Mouse (Mus musculus): ENCODE results near the gene Rgs17. TPM values are rescaled to one million over a fixed set of nuclear protein-coding genes. Genes with fewer than 3 reads are reported as not detected.

The Rgs17 gene
- polyA plus RNA-seq, 1 experiment from 2014 or later = 14.7 TPM

- Histone ChIP-seq H3K4me3 (no peak overlapping the region), H3K9me3 (no peaks in the 10 kb centered on the region), H3K27me3 (no peaks in the 10 kb centered on the region), H3K27ac (no peak overlapping the region), H3K9ac (no peak overlapping the region), H3K36me3 (peaks cover 55% of the 10 kb centered on the region), H3K4me2 (no peak overlapping the region), H3K4me1 (replicated peaks) (peaks cover 18% of the 10 kb centered on the region)
- no peak for ATAC-seq (ENCODE audit: low FRiP score)
- WGBS = 96% methylated on average over 3 of the region's 3 CpGs
Measured at GRCm38 (mm10) chr10:5818772-5819171, 103.4 kb downstream of the Rgs17 start.

- Histone ChIP-seq H3K9ac (no peak overlapping the region), H3K4me2 (no peak overlapping the region), H3K4me1 (replicated peaks) (0 out of 2 replicates have a peak, but pooled peaks cover 3% of the 10 kb centered on the region), H3K36me3 (peaks cover 79% of the 10 kb centered on the region), H3K27me3 (no peaks in the 10 kb centered on the region), H3K27ac (no peak overlapping the region), H3K9me3 (no peaks in the 10 kb centered on the region), H3K4me3 (no peak overlapping the region)
- WGBS = 97% methylated on average over 2 of the region's 2 CpGs
- no peak for ATAC-seq (ENCODE audit: low FRiP score)
Measured at GRCm38 (mm10) chr10:5815968-5816367, 106.2 kb downstream of the Rgs17 start.

GRCm38 (mm10) chr10:5813724-5814123 is 108.5 kb downstream of the Rgs17 start:
- H3K27ac ChIP-seq = no peak overlapping the region
- H3K27me3 ChIP-seq = no peaks in the 10 kb centered on the region
- no peak overlapping the region for H3K4me3 ChIP-seq
- 92% methylated on average over 11 of the region's 11 CpGs for WGBS
- no peaks in the 10 kb centered on the region for H3K4me1 ChIP-seq (replicated peaks)
- H3K4me2 ChIP-seq = no peak overlapping the region
- peaks cover 64% of the 10 kb centered on the region for H3K36me3 ChIP-seq
- no peak for ATAC-seq (ENCODE audit: low FRiP score)
- no peak overlapping the region for H3K9ac ChIP-seq
- H3K9me3 ChIP-seq = no peaks in the 10 kb centered on the region

- H3K4me2 ChIP-seq = no peak overlapping the region
- H3K4me1 ChIP-seq (replicated peaks) = peaks cover 22% of the 10 kb centered on the region
- ATAC-seq (ENCODE audit: low FRiP score) = no peak
- H3K27ac ChIP-seq = no peak overlapping the region
- H3K9ac ChIP-seq = no peak overlapping the region
- H3K27me3 ChIP-seq = no peaks in the 10 kb centered on the region
- H3K4me3 ChIP-seq = no peak overlapping the region
- H3K9me3 ChIP-seq = no peaks in the 10 kb centered on the region
- WGBS = 87% methylated on average over 2 of the region's 2 CpGs
- H3K36me3 ChIP-seq = peaks cover 14% of the 10 kb centered on the region
Measured at GRCm38 (mm10) chr10:5807683-5808082, 114.5 kb downstream of the Rgs17 start.

- Histone ChIP-seq H3K27ac (no peak overlapping the region), H3K9ac (no peak overlapping the region), H3K9me3 (no peaks in the 10 kb centered on the region), H3K27me3 (no peaks in the 10 kb centered on the region), H3K4me3 (no peak overlapping the region), H3K4me2 (no peak overlapping the region), H3K36me3 (peaks cover 9% of the 10 kb centered on the region), H3K4me1 (replicated peaks) (peaks cover 24% of the 10 kb centered on the region)
- no peak for ATAC-seq (ENCODE audit: low FRiP score)
- 80% methylated on average over 4 of the region's 4 CpGs for whole genome bisulfite sequencing
Measured at GRCm38 (mm10) chr10:5806996-5807395, 115.2 kb downstream of the Rgs17 start.

- 21% methylated on average over 8 of the region's 8 CpGs for WGBS
- Histone ChIP-seq H3K4me2 (peak overlapping the region; percentile 99), H3K9ac (peak overlapping the region; percentile 65), H3K4me1 (replicated peaks) (peaks cover 24% of the 10 kb centered on the region), H3K4me3 (peak overlapping the region; percentile 63), H3K27ac (peak overlapping the region; percentile 88), H3K27me3 (no peaks in the 10 kb centered on the region), H3K36me3 (peaks cover 8% of the 10 kb centered on the region), H3K9me3 (no peaks in the 10 kb centered on the region)
- peak; percentile 1; the same call in 1 of the 2 replicates for ATAC-seq (ENCODE audit: low FRiP score)
Measured at GRCm38 (mm10) chr10:5806416-5806815, 115.8 kb downstream of the Rgs17 start.

- WGBS = under 1% methylated on average over 43 of the region's 43 CpGs
- Histone ChIP-seq H3K9me3 (no peaks in the 10 kb centered on the region), H3K4me3 (peak overlapping the region; percentile 63), H3K36me3 (peaks cover 13% of the 10 kb centered on the region), H3K4me1 (replicated peaks) (peaks cover 24% of the 10 kb centered on the region), H3K9ac (peak overlapping the region; percentile 65), H3K27ac (peak overlapping the region; percentile 88), H3K4me2 (peak overlapping the region; percentile 99), H3K27me3 (no peaks in the 10 kb centered on the region)
- ATAC-seq (ENCODE audit: low FRiP score) = peak; percentile 96
Measured at GRCm38 (mm10) chr10:5805731-5806307, 116.4 kb downstream of the Rgs17 start.

- Histone ChIP-seq H3K4me1 (replicated peaks) (peaks cover 24% of the 10 kb centered on the region), H3K27me3 (no peaks in the 10 kb centered on the region), H3K9ac (peak within 1 kb of the TSS; percentile 69), H3K27ac (peak within 1 kb of the TSS; percentile 88), H3K9me3 (no peaks in the 10 kb centered on the region), H3K4me2 (peak within 1 kb of the TSS; percentile 99), H3K36me3 (peaks cover 13% of the 10 kb centered on the region), H3K4me3 (peak within 1 kb of the TSS; percentile 63)
- peak; percentile 99 for ATAC-seq (ENCODE audit: low FRiP score)
- WGBS = under 1% methylated on average over 42 of the region's 42 CpGs
Measured at GRCm38 (mm10) chr10:5805243-5805730, 116.9 kb downstream of the Rgs17 start, which contains the start of gene Fbxo5. Gene Fbxo5 (minus strand): TSS chr10:5805600.

- WGBS = under 1% methylated on average over 24 of the region's 24 CpGs
- Histone ChIP-seq H3K27ac (no peak overlapping the region), H3K9ac (peak overlapping the region; percentile 69)
Measured at GRCm38 (mm10) chr10:5804691-5805156, 117.5 kb downstream of the Rgs17 start.

GRCm38 (mm10) chr10:5803739-5804138 is 118.5 kb downstream of the Rgs17 start:
- no peak overlapping the region for H3K27ac ChIP-seq
- peak overlapping the region; percentile 14; the same call in 1 of the 2 replicates for H3K9ac ChIP-seq
- no peaks in the 10 kb centered on the region for H3K27me3 ChIP-seq
- WGBS = 3% methylated on average over 1 of the region's 1 CpGs
- H3K4me1 ChIP-seq (replicated peaks) = peaks cover 24% of the 10 kb centered on the region
- peaks cover 21% of the 10 kb centered on the region for H3K36me3 ChIP-seq
- ATAC-seq (ENCODE audit: low FRiP score) = no peak
- H3K9me3 ChIP-seq = no peaks in the 10 kb centered on the region
- H3K4me2 ChIP-seq = peak overlapping the region; percentile 99
- peak overlapping the region; percentile 26 for H3K4me3 ChIP-seq

More at GRCm38 (mm10) chr10:5804691-5805156, 117.5 kb downstream of the Rgs17 start:
- Histone ChIP-seq H3K36me3 (peaks cover 18% of the 10 kb centered on the region), H3K4me3 (peak overlapping the region; percentile 63), H3K4me2 (peak overlapping the region; percentile 99), H3K27me3 (no peaks in the 10 kb centered on the region), H3K9me3 (no peaks in the 10 kb centered on the region), H3K4me1 (replicated peaks) (peaks cover 24% of the 10 kb centered on the region)
- peak; percentile 38 for ATAC-seq (ENCODE audit: low FRiP score)

- H3K4me2 ChIP-seq = peak overlapping the region; percentile 99
- whole genome bisulfite sequencing = 38% methylated on average over 6 of the region's 6 CpGs
- peak overlapping the region; percentile 43; the same call in 1 of the 2 replicates for H3K9ac ChIP-seq
- H3K4me3 ChIP-seq = peak overlapping the region; percentile 26; the same call in 1 of the 2 replicates
- H3K9me3 ChIP-seq = no peaks in the 10 kb centered on the region
- ATAC-seq (ENCODE audit: low FRiP score) = no peak
- H3K4me1 ChIP-seq (replicated peaks) = peaks cover 24% of the 10 kb centered on the region
- peaks cover 29% of the 10 kb centered on the region for H3K36me3 ChIP-seq
- no peaks in the 10 kb centered on the region for H3K27me3 ChIP-seq
- H3K27ac ChIP-seq = no peak overlapping the region
Measured at GRCm38 (mm10) chr10:5802866-5803265, 119.3 kb downstream of the Rgs17 start.

GRCm38 (mm10) chr10:5800490-5800889 is 121.7 kb downstream of the Rgs17 start:
- no peak overlapping the region for H3K4me2 ChIP-seq
- no peak for ATAC-seq (ENCODE audit: low FRiP score)
- no peak overlapping the region for H3K27ac ChIP-seq
- H3K9ac ChIP-seq = no peak overlapping the region
- peaks cover 29% of the 10 kb centered on the region for H3K36me3 ChIP-seq
- no peak overlapping the region for H3K4me3 ChIP-seq
- 98% methylated on average over 1 of the region's 1 CpGs for WGBS
- H3K4me1 ChIP-seq (replicated peaks) = peaks cover 24% of the 10 kb centered on the region
- no peaks in the 10 kb centered on the region for H3K9me3 ChIP-seq
- no peaks in the 10 kb centered on the region for H3K27me3 ChIP-seq

GRCm38 (mm10) chr10:5798069-5798468 is 124.1 kb downstream of the Rgs17 start:
- peaks cover 6% of the 10 kb centered on the region for H3K4me1 ChIP-seq (replicated peaks)
- no peak overlapping the region for H3K4me2 ChIP-seq
- 87% methylated on average over 4 of the region's 4 CpGs for WGBS
- no peak overlapping the region for H3K27ac ChIP-seq
- no peak for ATAC-seq (ENCODE audit: low FRiP score)
- no peak overlapping the region for H3K4me3 ChIP-seq
- no peaks in the 10 kb centered on the region for H3K27me3 ChIP-seq
- H3K9me3 ChIP-seq = no peaks in the 10 kb centered on the region
- H3K9ac ChIP-seq = no peak overlapping the region
- peaks cover 29% of the 10 kb centered on the region for H3K36me3 ChIP-seq
